Mouse (Mus musculus) limb, embryonic 14.5 days (tissue): Measurements from ENCODE around the gene Dusp6. TPM values are rescaled to one million over a fixed set of nuclear protein-coding genes. Genes with fewer than 3 reads are reported as not detected.
"Not testable (repeated sequence)": the region's sequence is repeated elsewhere in the genome, so short reads cannot be mapped to it uniquely, and the experiment has no call there.

Source experiments
- ATAC-seq: fragments of 200-750 bp; cut with Nextera tagmentation; 2 replicates; pipeline ENCODE4 v1.8.0; 2017; ENCODE audit warnings: low read depth, moderate number of reproducible peaks, moderate TSS enrichment; ENCODE audit not compliant: low FRiP score
- DNase-seq: peaks from one replicate; pipeline ENCODE4 v3.0.0-alpha.2; 2015; ENCODE audit warnings: low spot score
- H3K27ac ChIP-seq: fragments of 300-500 bp; sonication (generic); replicated peaks from 2 replicates; pipeline ENCODE4 v1.5.1; 2014; ENCODE audit warnings: low read depth, mild to moderate bottlenecking, low read length, moderate library complexity, mixed read lengths
- H3K27me3 ChIP-seq: fragments of 300-500 bp; sonication (generic); 2 replicates; pipeline ENCODE4 v1.6.1; 2014; ENCODE audit warnings: low read length, mixed read lengths; ENCODE audit not compliant: control insufficient read depth, insufficient read depth
- H3K36me3 ChIP-seq: fragments of 300-500 bp; sonication (generic); 2 replicates; pipeline ENCODE4 v1.6.1; 2014; ENCODE audit warnings: mild to moderate bottlenecking, low read length, moderate library complexity, mixed read lengths; ENCODE audit not compliant: control insufficient read depth, insufficient read depth
- H3K4me1 ChIP-seq: fragments of 300-500 bp; sonication (generic); 2 replicates; pipeline ENCODE4 v1.6.1; 2014; ENCODE audit warnings: antibody characterized with exemption, low read length, mixed read lengths; ENCODE audit not compliant: control insufficient read depth, insufficient read depth
- H3K4me2 ChIP-seq: fragments of 300-500 bp; sonication (generic); replicated peaks from 2 replicates; pipeline ENCODE4 v1.6.1; 2014; ENCODE audit warnings: low read depth, mild to moderate bottlenecking, low read length, moderate library complexity; ENCODE audit not compliant: severe bottlenecking
- H3K4me3 ChIP-seq: fragments of 300-500 bp; sonication (generic); replicated peaks from 2 replicates; pipeline ENCODE4 v1.5.1; 2014; ENCODE audit warnings: low read length
- H3K9ac ChIP-seq: fragments of 300-500 bp; sonication (generic); 2 replicates; pipeline ENCODE4 v1.6.1; 2014; ENCODE audit warnings: mild to moderate bottlenecking, low read depth, low read length, moderate library complexity; ENCODE audit not compliant: severe bottlenecking
- H3K9me3 ChIP-seq: fragments of 300-500 bp; sonication (generic); 2 replicates; pipeline ENCODE4 v1.6.1; 2016; ENCODE audit warnings: low read length; ENCODE audit not compliant: control insufficient read depth
- POLR2A ChIP-seq: fragments of 200-500 bp; IDR thresholded peaks from 2 replicates; pipeline ENCODE4 v1.8.0; 2012; ENCODE audit warnings: inconsistent platforms, mild to moderate bottlenecking, moderate library complexity, borderline replicate concordance; ENCODE audit not compliant: insufficient read depth, insufficient read length; ENCODE audit errors: extremely low read depth
- WGBS: fragments of 180-500 bp; shearing (Covaris S2); extraction: QIAGEN DNeasy Blood & Tissue Kit; methylation state at CpG from one replicate; pipeline ENCODE4 v1.1.7; 2014; 5-methylcytosine and 5-hydroxymethylcytosine counted together
- polyA plus RNA-seq, 2 experiments: library from polyadenylated mRNA; depleted of rRNA in 1 of 2; stranded (reverse) in 1 of 2; unstranded in 1 of 2; fragments of >200 nt; fragmentation: Nextera tagmentation in 1 of 2; extraction: Ambion mirVana in 1 of 2; gene quantifications; 2 replicates each; pipeline versions ENCODE4 v1.2.1 to v1.2.3; 2012 to 2014

Dusp6 gene
- polyA plus RNA-seq (2012; rRNA removed) (60.2 and 78.3 TPM in 2 replicates), polyA plus RNA-seq (2014; fragmentation: Nextera tagmentation; extraction: Ambion mirVana) (64.7 and 67.7 TPM in 2 replicates)

DNA sequence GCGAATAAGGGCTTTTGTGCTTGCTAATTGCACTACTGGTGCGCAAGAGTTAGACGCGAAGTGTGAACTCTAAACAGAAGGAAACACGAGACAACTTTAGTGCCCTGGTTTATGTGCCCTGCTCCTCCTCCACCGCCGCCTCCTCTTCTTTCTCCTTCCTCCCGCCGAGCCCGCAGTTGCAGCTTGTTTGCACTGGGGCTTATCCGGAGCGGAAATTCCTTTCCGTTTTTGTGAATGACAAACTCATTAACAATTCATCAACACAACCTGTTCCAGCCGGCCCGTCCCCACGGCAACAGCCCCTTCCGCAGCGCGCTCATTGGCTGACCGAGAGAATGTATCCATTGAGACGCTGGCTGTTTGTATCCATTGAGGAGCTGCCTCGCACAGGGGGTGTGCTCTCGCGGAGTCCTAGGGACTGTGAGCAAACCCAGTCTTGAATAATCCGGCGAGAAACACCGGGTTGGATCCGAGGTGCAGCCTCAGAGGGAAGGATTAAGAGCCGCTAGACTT lies at the start of gene Dusp6:
TSS of gene Dusp6 (plus strand) at position 365 of the 513 bp plus-strand sequence.
- peak within 1 kb of the TSS; percentile 73 for H3K4me3 ChIP-seq
- TF ChIP-seq POLR2A = peak; percentile 97; the same call in 1 of the 2 replicates
- WGBS = under 1% methylated on average over 29 of the region's 29 CpGs

DNA sequence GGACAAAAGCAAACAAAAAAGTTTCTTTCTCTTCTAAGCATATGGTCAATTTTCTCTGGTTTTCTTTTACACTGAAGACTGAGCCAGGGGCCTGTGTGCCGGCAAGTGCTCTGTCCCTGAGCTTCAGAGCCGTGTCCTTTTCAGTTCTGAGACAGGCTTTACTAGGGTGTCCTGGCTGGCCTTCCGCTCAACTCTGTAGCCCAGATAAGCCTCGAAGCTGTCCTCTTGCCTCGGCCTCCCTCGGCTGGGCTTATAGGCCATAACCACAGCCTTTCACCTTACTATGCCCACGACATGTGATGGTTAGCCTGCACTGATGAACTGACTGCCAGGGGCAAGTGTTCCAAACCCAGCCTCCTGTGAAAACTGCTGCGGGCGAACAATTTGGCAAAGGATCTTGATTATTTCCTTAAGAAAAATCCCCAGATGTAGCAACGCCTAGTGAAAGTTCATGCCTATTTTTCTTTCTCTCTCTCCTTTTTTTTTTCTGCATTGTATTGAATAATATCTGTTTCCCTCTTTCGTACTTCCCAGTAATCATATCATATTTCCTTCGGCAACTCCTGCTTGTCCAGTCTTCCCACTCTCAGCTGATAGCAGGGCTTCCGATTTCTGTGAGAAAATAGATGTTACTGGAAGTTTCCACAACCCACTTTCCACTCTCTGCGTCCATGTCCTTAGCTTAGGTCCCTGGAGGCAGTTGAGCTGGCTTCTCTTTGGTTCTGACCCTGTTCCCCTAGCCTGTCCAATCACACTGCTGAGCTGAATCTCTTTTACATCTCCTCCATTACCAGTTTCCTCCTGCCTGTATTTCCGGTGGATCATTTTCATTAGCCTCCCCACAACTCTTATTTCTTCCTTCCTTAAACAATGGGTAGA lies 48.4 kb upstream of the Dusp6 start:
- H3K36me3 ChIP-seq = no peaks in the 10 kb centered on the region
- H3K9ac ChIP-seq = no peak overlapping the region
- no peak overlapping the region for H3K27ac ChIP-seq
- DNase-seq (no peak), ATAC-seq (no peak)
- TF ChIP-seq POLR2A = no peak
- no peaks in the 10 kb centered on the region for H3K9me3 ChIP-seq
- WGBS = 79% methylated on average over 15 of the region's 15 CpGs
- H3K27me3 ChIP-seq = no peaks in the 10 kb centered on the region
- no peak overlapping the region for H3K4me3 ChIP-seq
- no peak overlapping the region for H3K4me2 ChIP-seq
- no peaks in the 10 kb centered on the region for H3K4me1 ChIP-seq

More for the DNA sequence above, at the start of gene Dusp6:
- ATAC-seq (peak; percentile 93), DNase-seq (peak; percentile 96)
- Histone ChIP-seq H3K4me1 (peaks cover 18% of the 10 kb centered on the region), H3K27ac (peak within 1 kb of the TSS; percentile 96), H3K4me2 (peak within 1 kb of the TSS; percentile 94), H3K36me3 (peaks cover 8% of the 10 kb centered on the region), H3K9me3 (no peaks in the 10 kb centered on the region), H3K9ac (peak within 1 kb of the TSS; percentile 91), H3K27me3 (no peaks in the 10 kb centered on the region)

DNA sequence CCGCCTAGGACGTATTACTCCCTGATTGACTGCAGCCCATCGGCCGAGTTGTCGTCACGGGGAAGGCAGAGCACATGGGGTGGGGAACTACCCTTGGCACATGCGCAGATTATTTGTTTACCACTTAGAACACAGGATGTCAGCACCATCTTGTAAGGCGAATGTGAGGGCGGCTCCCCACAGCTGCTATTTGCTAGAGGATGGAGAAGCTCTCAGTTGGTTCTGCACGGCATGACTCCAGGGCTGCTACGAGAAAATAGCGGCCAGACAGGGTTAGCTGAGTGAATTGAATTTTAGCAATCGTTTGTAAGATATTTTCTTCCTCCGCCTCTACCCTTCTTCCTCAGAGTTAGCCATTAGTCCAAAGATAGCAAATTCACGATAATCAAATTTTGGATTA lies 46.5 kb upstream of the Dusp6 start:
- not testable (repeated sequence) for DNase-seq, H3K9ac ChIP-seq, H3K4me1 ChIP-seq, H3K9me3 ChIP-seq, H3K27me3 ChIP-seq, H3K4me3 ChIP-seq, ATAC-seq, H3K4me2 ChIP-seq, H3K27ac ChIP-seq, H3K36me3 ChIP-seq
- WGBS = 94% methylated on average over 15 of the region's 15 CpGs

DNA sequence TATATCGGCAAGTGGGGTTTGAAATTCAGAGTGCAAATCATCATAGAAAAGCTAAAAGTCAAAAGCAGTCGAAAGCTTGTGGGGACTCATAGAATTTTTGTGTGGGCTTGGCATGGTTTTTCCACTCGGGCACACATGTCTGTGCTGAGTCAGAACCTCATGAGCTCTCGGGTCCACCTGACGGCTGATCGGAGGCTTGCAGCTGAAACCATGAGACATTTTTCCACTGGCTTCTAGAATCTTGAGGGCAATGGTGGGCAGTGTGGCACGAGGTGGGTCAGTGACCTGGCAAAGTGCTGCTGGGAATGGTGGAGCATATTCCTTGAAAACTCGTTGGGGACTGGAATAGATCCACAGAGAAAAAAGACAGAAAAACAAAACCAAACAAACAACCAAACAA lies 41.5 kb upstream of the Dusp6 start:
- Histone ChIP-seq H3K27me3 (no peaks in the 10 kb centered on the region), H3K4me1 (0 out of 2 replicates have a peak, but pooled peaks cover 2% of the 10 kb centered on the region), H3K4me2 (no peak overlapping the region), H3K27ac (no peak overlapping the region), H3K36me3 (no peaks in the 10 kb centered on the region), H3K9me3 (no peaks in the 10 kb centered on the region), H3K4me3 (no peak overlapping the region), H3K9ac (no peak overlapping the region)
- TF ChIP-seq POLR2A = no peak
- DNase-seq (no peak), ATAC-seq (no peak)
- 90% methylated on average over 8 of the region's 8 CpGs for whole genome bisulfite sequencing

DNA sequence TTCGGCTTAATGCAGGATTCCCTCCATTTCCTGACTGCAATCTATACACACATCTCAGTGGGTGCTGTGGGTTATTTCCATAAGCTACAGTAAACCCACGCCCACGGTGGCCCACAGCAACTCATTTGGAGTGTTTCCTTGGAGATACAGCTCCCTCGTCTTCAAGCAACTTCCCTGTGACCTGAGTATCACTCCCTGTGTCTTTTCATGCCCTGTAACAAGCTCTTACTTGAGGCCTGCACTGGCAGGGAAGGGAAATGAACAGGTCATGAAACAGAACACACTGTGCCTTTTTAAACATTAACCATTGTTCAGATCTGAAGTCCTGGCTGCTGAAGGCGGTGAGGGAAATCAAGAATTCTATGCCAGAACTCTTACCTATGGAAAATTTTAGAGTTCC lies 40.3 kb upstream of the Dusp6 start:
- no peak for DNase-seq
- H3K4me2 ChIP-seq = no peak overlapping the region
- H3K36me3 ChIP-seq = no peaks in the 10 kb centered on the region
- ATAC-seq = no peak
- no peaks in the 10 kb centered on the region for H3K9me3 ChIP-seq
- H3K9ac ChIP-seq = no peak overlapping the region
- peaks cover 5% of the 10 kb centered on the region for H3K4me1 ChIP-seq
- H3K27ac ChIP-seq = no peak overlapping the region
- no peaks in the 10 kb centered on the region for H3K27me3 ChIP-seq
- no peak for TF ChIP-seq POLR2A
- no peak overlapping the region for H3K4me3 ChIP-seq
- 76% methylated on average over 5 of the region's 5 CpGs for WGBS
